ENCODE assay signal across 8 mouse cellular contexts in the genomic region with DNA sequence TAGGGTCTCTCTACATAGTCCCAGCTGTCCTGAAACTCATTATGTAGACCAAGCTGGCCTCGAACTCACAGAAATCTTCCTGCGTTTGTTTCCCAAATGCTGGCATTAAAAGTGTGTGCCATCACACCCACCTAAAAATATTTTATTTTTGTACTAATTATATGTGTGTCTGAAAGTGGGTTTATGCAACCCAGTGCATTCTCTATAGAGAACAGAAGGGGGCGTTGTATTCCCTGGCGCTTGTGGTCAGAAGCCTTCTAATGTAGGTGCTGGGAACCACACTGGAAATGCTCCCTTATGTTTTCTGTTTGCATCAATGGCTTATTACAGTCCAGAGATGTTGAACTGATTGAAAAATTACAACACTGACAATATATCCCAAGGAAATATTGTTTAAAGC. TPM values are rescaled to one million over a fixed set of nuclear protein-coding genes. Genes with fewer than 3 reads are reported as not detected.
A peak's percentile ranks its signal among the peaks of the same experiment; 100 is the strongest.
DNase-seq lines count a peak whose midpoint lies in the region; ATAC-seq lines count a peak whose summit lies in the region.

No protein-coding gene starts in this region.

- peak overlapping the region; percentile 91; the same call in 1 of the 2 replicates for H3K4me2 ChIP-seq in forebrain, embryonic 14.5 days (ENCODE audit: low read length)
- no peak overlapping the region for H3K4me2 ChIP-seq in forebrain, embryonic 12.5 days
- H3K4me2 ChIP-seq in liver, embryonic 16.5 days (ENCODE audit: low read depth, low read length): peak overlapping the region; percentile 96

- no peak for ATAC-seq in forebrain, embryonic 14.5 days
- no peak for ATAC-seq in forebrain, embryonic 12.5 days (ENCODE audit: low FRiP score)
- no peak for ATAC-seq in liver, embryonic 16.5 days (ENCODE audit: low read depth)
- ATAC-seq in activated CD4-positive, CD25-positive, alpha-beta regulatory T cell, adult 4 months: no peak

- no peaks in the 10 kb centered on the region for H3K4me1 ChIP-seq in forebrain, embryonic 14.5 days (ENCODE audit: control insufficient read depth, insufficient read depth, low read length)
- peaks cover 5% of the 10 kb centered on the region for H3K4me1 ChIP-seq in forebrain, embryonic 12.5 days
- peaks cover 27% of the 10 kb centered on the region for H3K4me1 ChIP-seq in liver, embryonic 16.5 days (ENCODE audit: control insufficient read depth, low read depth, low read length)

- no peak overlapping the region for H3K9ac ChIP-seq in forebrain, embryonic 14.5 days (ENCODE audit: low read length)
- no peak overlapping the region for H3K9ac ChIP-seq in forebrain, embryonic 12.5 days
- H3K9ac ChIP-seq in liver, embryonic 16.5 days (ENCODE audit: low read depth, low read length): peak overlapping the region; percentile 42; the same call in 1 of the 2 replicates

- WGBS in forebrain, embryonic 14.5 days: 52% methylated on average over 4 of the region's 4 CpGs
- WGBS in forebrain, embryonic 12.5 days: 47% methylated on average over 4 of the region's 4 CpGs
- WGBS in liver, embryonic 16.5 days (ENCODE audit: insufficient replicate concordance): 43% methylated on average over 4 of the region's 4 CpGs

- H3K27me3 ChIP-seq in forebrain, embryonic 14.5 days (replicated peaks; ENCODE audit: control insufficient read depth, insufficient read depth, low read length): no peaks in the 10 kb centered on the region
- H3K27me3 ChIP-seq in forebrain, embryonic 12.5 days: no peaks in the 10 kb centered on the region
- H3K27me3 ChIP-seq in liver, embryonic 16.5 days (ENCODE audit: control insufficient read depth, insufficient read depth, low read depth, low read length): no peaks in the 10 kb centered on the region

- intact Hi-C loops in left cerebral cortex, postnatal 36 days (cut with DNase I): no loop called here

- DNase-seq in forebrain, embryonic 14.5 days (ENCODE audit: low spot score): peak; percentile 8
- DNase-seq in A20 (ENCODE audit: low read depth, low spot score): peak; percentile 82
- DNase-seq in c-Kit-negative CD71-positive TER-119-positive erythroid progenitor cells, embryonic 14.5 days (ENCODE audit: low read depth, low spot score): peak; percentile 51
- DNase-seq in layer of hippocampus, adult 11-12 months (ENCODE audit: low spot score): no peak
- DNase-seq in left cerebral cortex, postnatal 36 days (ENCODE audit: low spot score in 2 of 2): no peak

- no peaks in the 10 kb centered on the region for H3K9me3 ChIP-seq in forebrain, embryonic 14.5 days (replicated peaks; ENCODE audit: control insufficient read depth, low read length)
- H3K9me3 ChIP-seq in forebrain, embryonic 12.5 days: no peaks in the 10 kb centered on the region
- no peaks in the 10 kb centered on the region for H3K9me3 ChIP-seq in liver, embryonic 16.5 days (replicated peaks; ENCODE audit: control insufficient read depth, low read length)

- no peaks in the 10 kb centered on the region for H3K36me3 ChIP-seq in forebrain, embryonic 14.5 days (ENCODE audit: control insufficient read depth, insufficient read depth, low read length)
- no peaks in the 10 kb centered on the region; the same call in 1 of the 2 replicates for H3K36me3 ChIP-seq in forebrain, embryonic 12.5 days (replicated peaks)
- H3K36me3 ChIP-seq in liver, embryonic 16.5 days (ENCODE audit: control insufficient read depth, insufficient read depth): no peaks in the 10 kb centered on the region

- H3K27ac ChIP-seq in forebrain, embryonic 14.5 days (ENCODE audit: low read depth, low read length): no peak overlapping the region
- no peak overlapping the region for H3K27ac ChIP-seq in forebrain, embryonic 12.5 days
- H3K27ac ChIP-seq in liver, embryonic 16.5 days (ENCODE audit: low read length): peak overlapping the region; percentile 28; the same call in 1 of the 2 replicates

- no peak overlapping the region for H3K4me3 ChIP-seq in forebrain, embryonic 14.5 days (ENCODE audit: low read depth, low read length)
- no peak overlapping the region for H3K4me3 ChIP-seq in forebrain, embryonic 12.5 days (replicated peaks)
- peak overlapping the region; percentile 90 for H3K4me3 ChIP-seq in liver, embryonic 16.5 days (ENCODE audit: low read depth, low read length)

RNA-seq across cellular contexts. Expression of gene Tmem62, which starts 0.5 kb away (rescaled TPM):
- polyA plus RNA-seq in forebrain, embryonic 14.5 days (2014; fragmentation: Nextera tagmentation; extraction: Ambion mirVana): 7.9 and 9.1 TPM in 2 replicates
- 5.5 and 5.6 TPM in 2 replicates for polyA plus RNA-seq in forebrain, embryonic 12.5 days (2016; fragmentation: Nextera tagmentation; extraction: Ambion mirVana)
- polyA plus RNA-seq in liver, embryonic 16.5 days (2015; fragmentation: Nextera tagmentation; extraction: Ambion mirVana): 2.2 and 2.4 TPM in 2 replicates
- 10 to 100 TPM; 10.6 to 13.4 TPM for polyA plus RNA-seq in activated CD4-positive, CD25-positive, alpha-beta regulatory T cell, adult 4 months (2017; shearing (Covaris generic))
- 10 to 100 TPM; 21.9 to 28.2 TPM for total RNA-seq in left cerebral cortex, postnatal 36 days (2021)

RNA-seq across cellular contexts. Expression of gene Ubr1, which starts 5.8 kb away (rescaled TPM):
- 23.8 and 32.8 TPM in 2 replicates for polyA plus RNA-seq in forebrain, embryonic 14.5 days (2014; fragmentation: Nextera tagmentation; extraction: Ambion mirVana)
- polyA plus RNA-seq in forebrain, embryonic 12.5 days (2016; fragmentation: Nextera tagmentation; extraction: Ambion mirVana): 27.4 and 31.7 TPM in 2 replicates
- polyA plus RNA-seq in liver, embryonic 16.5 days (2015; fragmentation: Nextera tagmentation; extraction: Ambion mirVana): 10.8 and 11.1 TPM in 2 replicates
- 10 to 100 TPM; 32.0 to 46.4 TPM for polyA plus RNA-seq in activated CD4-positive, CD25-positive, alpha-beta regulatory T cell, adult 4 months (2017; shearing (Covaris generic))
- 10 to 100 TPM; 35.8 to 49.2 TPM for total RNA-seq in left cerebral cortex, postnatal 36 days (2021)

RNA-seq across cellular contexts. Expression of gene Ccndbp1, which starts 31.9 kb away (rescaled TPM):
- polyA plus RNA-seq in forebrain, embryonic 14.5 days (2014; fragmentation: Nextera tagmentation; extraction: Ambion mirVana): 79.4 and 82.4 TPM in 2 replicates
- polyA plus RNA-seq in forebrain, embryonic 12.5 days (2016; fragmentation: Nextera tagmentation; extraction: Ambion mirVana): 44.9 and 47.7 TPM in 2 replicates
- polyA plus RNA-seq in liver, embryonic 16.5 days (2015; fragmentation: Nextera tagmentation; extraction: Ambion mirVana): 54.4 and 55.3 TPM in 2 replicates
- polyA plus RNA-seq in activated CD4-positive, CD25-positive, alpha-beta regulatory T cell, adult 4 months (2017; shearing (Covaris generic)): 100 to 1,000 TPM; 141 to 151 TPM
- 10 to 100 TPM; 54.9 to 59.4 TPM for total RNA-seq in left cerebral cortex, postnatal 36 days (2021)

Comparison
In these comparisons a context has a peak if more than half of its experiments do, and no peak if none do; other contexts are left out.
1. DNase-seq: peak in forebrain, embryonic 14.5 days (single experiment), A20 (single experiment) and c-Kit-negative CD71-positive TER-119-positive erythroid progenitor cells, embryonic 14.5 days (single experiment); none in layer of hippocampus, adult 11-12 months (single experiment) and left cerebral cortex, postnatal 36 days (0 of 2).